Mouse (Mus musculus): ENCODE data around the gene Tbxas1.

DNA sequence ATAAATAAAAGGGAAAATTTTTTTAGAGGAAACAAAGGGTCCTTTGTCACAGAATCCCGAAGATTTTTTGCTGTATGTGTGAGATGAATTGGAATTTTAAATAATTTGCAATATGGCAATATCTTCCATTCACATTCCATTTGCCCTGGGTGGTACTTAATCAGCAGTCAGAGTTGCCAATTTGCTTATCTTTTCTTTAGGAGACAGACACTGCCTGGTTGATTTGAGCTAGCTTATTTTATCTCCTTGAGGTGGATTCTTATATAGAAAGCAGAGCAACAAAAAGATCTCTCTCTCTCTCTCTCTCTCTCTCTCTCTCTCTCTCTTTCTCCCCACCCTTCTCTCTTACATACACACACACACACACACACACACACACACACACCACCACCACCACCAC, 9.9 kb downstream of the Tbxas1 start:
- TF ChIP-seq CTCF (conservative IDR thresholded peaks at IDR 0.05; ENCODE audit: low read length): no peak
- TF ChIP-seq POU5F1 (IDR thresholded peaks at IDR 0.05; ENCODE audit: borderline replicate concordance, low read length): no peak
- no peak for TF ChIP-seq NANOG (IDR thresholded peaks at IDR 0.05; ENCODE audit: borderline replicate concordance, low read length)
